Mouse (Mus musculus): ENCODE results near the gene Pbld1. TPM values are rescaled to one million over a fixed set of nuclear protein-coding genes. Genes with fewer than 3 reads are reported as not detected.

The Pbld1 gene
- polyA plus RNA-seq, 1 experiment from 2014 or later: 0.99 TPM

DNA sequence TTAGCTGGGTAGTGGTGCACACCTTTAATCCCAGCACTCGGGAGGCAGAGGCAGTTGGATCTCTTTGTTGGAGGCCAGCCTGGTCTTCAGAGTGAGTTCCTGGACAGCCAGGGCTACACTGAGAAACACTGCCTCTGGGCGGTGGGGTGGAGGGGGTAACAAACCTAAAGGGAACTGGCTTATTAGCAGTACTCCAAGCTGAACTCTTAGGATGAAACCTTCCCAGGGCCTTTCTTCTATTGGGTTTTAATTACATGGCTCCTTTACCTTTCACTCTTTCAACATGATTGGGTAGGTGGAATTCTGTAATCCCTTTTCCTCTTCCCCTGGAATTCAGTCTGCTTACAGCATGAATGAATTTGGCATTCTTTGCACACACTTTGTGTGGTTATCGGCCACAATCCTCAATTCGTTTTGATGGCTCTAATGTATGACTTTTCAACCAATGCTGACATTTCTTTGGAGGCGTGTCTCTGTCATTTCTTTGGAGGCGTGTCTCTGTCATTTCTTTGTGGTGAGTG is 34.4 kb upstream of the Pbld1 start:
- Histone ChIP-seq H3K4me1 (replicated peaks) (peaks cover 54% of the 10 kb centered on the region), H3K4me2 (peak overlapping the region; percentile 84), H3K9me3 (no peaks in the 10 kb centered on the region), H3K36me3 (no peaks in the 10 kb centered on the region), H3K9ac (peak overlapping the region; percentile 80), H3K27ac (replicated peaks) (peak overlapping the region; percentile 100), H3K4me3 (peak overlapping the region; percentile 88), H3K27me3 (no peaks in the 10 kb centered on the region)
- ATAC-seq (ENCODE audit: low read depth): no peak
- WGBS: 11% methylated on average over 6 of the region's 6 CpGs

DNA sequence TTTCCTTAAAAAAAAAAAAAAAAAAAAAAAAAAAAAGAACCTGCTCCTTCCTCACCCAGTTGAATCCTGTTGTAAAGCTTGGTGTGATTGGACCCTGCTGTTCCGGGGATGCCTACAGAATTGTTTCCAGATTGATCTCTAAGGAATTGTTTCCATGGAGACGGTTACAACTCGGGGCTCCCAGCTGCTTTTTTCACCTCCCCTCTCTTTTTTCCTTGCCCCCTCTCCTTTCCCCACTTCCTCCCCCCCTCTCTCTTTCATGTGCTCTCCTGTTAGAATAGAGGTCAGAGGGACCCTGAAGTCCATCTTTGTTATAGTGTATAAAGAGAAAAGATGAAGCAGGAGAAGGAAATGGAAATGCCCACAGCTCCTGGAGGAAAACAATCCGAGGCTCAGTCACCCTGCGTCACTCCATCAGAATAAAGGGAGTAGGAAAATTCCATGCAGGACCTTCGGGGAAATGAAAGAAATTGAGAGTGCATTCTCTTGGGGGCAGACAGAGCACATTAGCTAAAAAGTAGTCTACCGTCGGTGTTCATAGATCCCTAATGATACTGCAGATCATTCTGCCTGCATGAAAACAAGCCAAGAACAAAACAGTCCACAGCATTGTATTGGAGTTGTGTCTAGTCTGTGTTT is 33.7 kb upstream of the Pbld1 start:
- Histone ChIP-seq H3K4me2 (peak overlapping the region; percentile 84), H3K4me1 (replicated peaks) (peaks cover 47% of the 10 kb centered on the region), H3K36me3 (no peaks in the 10 kb centered on the region), H3K27me3 (no peaks in the 10 kb centered on the region), H3K9me3 (no peaks in the 10 kb centered on the region), H3K27ac (replicated peaks) (peak overlapping the region; percentile 100), H3K4me3 (peak overlapping the region; percentile 15), H3K9ac (peak overlapping the region; percentile 61)
- 7% methylated on average over 8 of the region's 8 CpGs for WGBS
- no peak for ATAC-seq (ENCODE audit: low read depth)

DNA sequence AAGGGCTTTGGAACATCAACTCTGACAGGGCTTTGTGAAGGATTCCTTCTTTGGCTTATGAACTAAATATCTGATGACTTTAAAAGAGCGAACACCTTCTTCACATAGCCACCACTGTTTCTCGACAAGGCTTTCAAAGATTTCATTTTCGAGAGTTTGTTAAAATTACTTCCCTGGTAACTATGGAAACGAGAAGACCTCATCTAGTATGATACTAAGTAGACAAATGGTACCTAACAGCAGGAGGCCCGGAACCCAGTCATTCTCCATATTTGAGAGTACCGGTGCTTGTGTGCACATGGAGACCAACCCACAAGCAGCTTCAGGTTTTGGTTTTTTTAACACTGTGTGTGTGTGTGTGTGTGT is 33.2 kb upstream of the Pbld1 start:
- peak overlapping the region; percentile 84 for H3K4me2 ChIP-seq
- no peak for ATAC-seq (ENCODE audit: low read depth)
- H3K27me3 ChIP-seq: no peaks in the 10 kb centered on the region
- 37% methylated on average over 6 of the region's 6 CpGs for WGBS
- H3K4me3 ChIP-seq: peak overlapping the region; percentile 15
- peak overlapping the region; percentile 100 for H3K27ac ChIP-seq (replicated peaks)
- H3K4me1 ChIP-seq (replicated peaks): peaks cover 42% of the 10 kb centered on the region
- no peaks in the 10 kb centered on the region for H3K9me3 ChIP-seq
- peak overlapping the region; percentile 61 for H3K9ac ChIP-seq
- H3K36me3 ChIP-seq: no peaks in the 10 kb centered on the region

DNA sequence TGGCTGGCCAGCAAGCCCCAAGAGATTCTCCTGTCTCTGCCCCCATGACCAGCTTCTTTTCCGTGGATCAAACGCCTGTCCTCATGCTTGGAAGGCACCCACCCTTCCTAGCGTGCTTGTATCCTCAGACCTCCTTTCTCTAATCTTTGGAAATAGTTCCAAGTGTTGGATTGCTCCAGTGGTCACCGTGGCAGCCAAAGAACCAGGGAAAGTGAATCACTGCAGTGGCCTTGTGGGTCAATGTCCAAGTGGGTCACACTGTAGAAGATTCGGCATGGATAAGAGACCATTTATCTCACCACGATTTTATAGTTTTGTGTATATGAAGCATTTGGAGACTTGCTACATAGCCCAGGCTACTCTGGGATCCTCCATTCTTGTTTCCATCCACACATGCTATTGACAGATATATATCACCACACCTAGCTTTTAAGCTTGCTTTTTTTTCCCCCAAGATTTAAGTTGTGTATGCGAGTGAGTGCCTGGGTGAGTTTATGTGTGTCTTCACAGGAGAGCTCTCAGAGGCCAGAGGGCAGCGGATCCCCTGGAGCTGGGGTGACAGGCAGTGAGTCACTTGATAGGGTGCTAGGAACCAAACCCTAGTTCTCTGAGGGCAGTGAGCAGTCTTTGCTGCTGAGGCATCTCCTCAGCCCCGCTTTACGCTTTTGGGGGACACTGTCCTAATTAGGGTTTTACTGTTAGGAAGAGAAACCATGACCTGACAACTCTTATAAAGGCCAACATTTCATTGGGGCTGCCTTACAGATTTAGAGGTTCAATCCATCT is 32.4 kb upstream of the Pbld1 start:
- Histone ChIP-seq H3K36me3 (no peaks in the 10 kb centered on the region), H3K4me2 (peak overlapping the region; percentile 84), H3K9ac (no peak overlapping the region), H3K9me3 (no peaks in the 10 kb centered on the region), H3K27me3 (no peaks in the 10 kb centered on the region), H3K4me1 (replicated peaks) (peaks cover 38% of the 10 kb centered on the region), H3K4me3 (no peak overlapping the region), H3K27ac (replicated peaks) (peak overlapping the region; percentile 100)
- ATAC-seq (ENCODE audit: low read depth): no peak
- 81% methylated on average over 10 of the region's 10 CpGs for WGBS

DNA sequence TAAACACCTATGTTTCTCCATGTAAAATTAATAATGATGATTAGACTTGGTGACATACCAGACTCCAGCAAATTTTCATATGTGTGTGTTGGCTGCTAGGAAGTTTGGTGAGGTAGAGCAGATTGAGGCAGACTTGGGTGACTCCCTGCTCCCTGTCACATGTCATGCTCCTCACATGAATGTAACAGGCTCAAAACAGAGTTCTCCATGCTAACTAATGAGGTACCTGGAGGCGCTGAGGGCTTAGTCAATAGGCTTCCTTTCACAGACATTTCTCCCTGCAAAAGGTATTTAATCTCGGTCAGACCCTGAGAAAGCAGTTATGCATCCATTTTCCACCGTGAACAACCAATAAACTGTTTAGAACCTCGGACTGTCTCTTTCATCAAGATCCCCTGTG is 31.6 kb upstream of the Pbld1 start:
- Histone ChIP-seq H3K4me3 (no peak overlapping the region), H3K4me1 (replicated peaks) (peaks cover 38% of the 10 kb centered on the region), H3K27ac (replicated peaks) (peak overlapping the region; percentile 100), H3K4me2 (no peak overlapping the region), H3K9ac (0 out of 2 replicates have a peak overlapping the region, but pooled peaks have one; percentile 23), H3K27me3 (no peaks in the 10 kb centered on the region), H3K36me3 (no peaks in the 10 kb centered on the region), H3K9me3 (no peaks in the 10 kb centered on the region)
- 46% methylated on average over 4 of the region's 4 CpGs for WGBS
- no peak for ATAC-seq (ENCODE audit: low read depth)

DNA sequence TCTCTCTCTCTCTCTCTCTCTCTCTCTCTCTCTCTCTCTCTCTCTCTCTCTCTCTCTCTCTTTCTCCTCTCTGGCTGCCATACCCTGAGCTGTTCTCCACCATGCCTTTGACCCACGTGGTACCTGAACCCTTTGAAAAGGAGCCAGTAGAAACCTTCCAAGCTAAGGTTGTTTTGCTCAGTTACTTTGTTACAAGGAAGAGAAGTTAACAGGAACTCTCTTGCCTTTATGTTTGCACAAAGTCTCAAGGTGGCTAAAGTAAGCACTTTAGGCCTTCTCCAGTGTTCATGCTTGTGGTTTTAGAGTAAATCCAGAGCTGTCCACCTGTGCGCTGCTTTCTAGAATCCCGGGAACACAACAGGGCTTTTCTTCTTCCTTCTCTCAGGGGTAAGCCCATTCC is 27.7 kb upstream of the Pbld1 start:
- H3K4me1 ChIP-seq (replicated peaks): peaks cover 14% of the 10 kb centered on the region
- no peak for ATAC-seq (ENCODE audit: low read depth)
- H3K27me3 ChIP-seq: no peaks in the 10 kb centered on the region
- H3K9me3 ChIP-seq: no peaks in the 10 kb centered on the region
- H3K9ac ChIP-seq: no peak overlapping the region
- WGBS: 85% methylated on average over 3 of the region's 3 CpGs
- no peak overlapping the region for H3K4me3 ChIP-seq
- H3K27ac ChIP-seq (replicated peaks): no peak overlapping the region
- no peak overlapping the region for H3K4me2 ChIP-seq
- no peaks in the 10 kb centered on the region for H3K36me3 ChIP-seq

DNA sequence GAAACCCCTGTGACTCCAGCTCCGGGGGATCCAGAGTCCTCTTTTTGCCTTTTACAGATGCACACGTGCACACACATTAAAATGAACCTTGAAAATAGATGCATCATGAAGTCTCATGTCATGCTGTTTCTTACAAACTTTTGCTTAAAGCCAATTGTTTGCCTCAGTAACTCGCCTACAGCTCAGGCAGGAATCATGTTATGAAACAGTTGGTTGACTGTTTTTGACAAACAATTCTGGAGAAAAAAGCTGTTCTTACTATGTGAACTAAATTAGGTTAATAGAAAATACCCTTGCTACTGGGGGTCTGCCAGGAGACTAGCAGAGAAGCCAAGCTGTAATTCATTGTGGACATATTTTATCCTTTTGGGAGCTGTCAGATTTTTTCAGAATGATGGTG is 27.0 kb upstream of the Pbld1 start:
- Histone ChIP-seq H3K27me3 (no peaks in the 10 kb centered on the region), H3K4me3 (no peak overlapping the region), H3K27ac (replicated peaks) (no peak overlapping the region), H3K9ac (no peak overlapping the region), H3K4me1 (replicated peaks) (peaks cover 7% of the 10 kb centered on the region), H3K36me3 (no peaks in the 10 kb centered on the region), H3K4me2 (no peak overlapping the region), H3K9me3 (no peaks in the 10 kb centered on the region)
- WGBS: 65% methylated on average over 3 of the region's 3 CpGs
- ATAC-seq (ENCODE audit: low read depth): no peak

DNA sequence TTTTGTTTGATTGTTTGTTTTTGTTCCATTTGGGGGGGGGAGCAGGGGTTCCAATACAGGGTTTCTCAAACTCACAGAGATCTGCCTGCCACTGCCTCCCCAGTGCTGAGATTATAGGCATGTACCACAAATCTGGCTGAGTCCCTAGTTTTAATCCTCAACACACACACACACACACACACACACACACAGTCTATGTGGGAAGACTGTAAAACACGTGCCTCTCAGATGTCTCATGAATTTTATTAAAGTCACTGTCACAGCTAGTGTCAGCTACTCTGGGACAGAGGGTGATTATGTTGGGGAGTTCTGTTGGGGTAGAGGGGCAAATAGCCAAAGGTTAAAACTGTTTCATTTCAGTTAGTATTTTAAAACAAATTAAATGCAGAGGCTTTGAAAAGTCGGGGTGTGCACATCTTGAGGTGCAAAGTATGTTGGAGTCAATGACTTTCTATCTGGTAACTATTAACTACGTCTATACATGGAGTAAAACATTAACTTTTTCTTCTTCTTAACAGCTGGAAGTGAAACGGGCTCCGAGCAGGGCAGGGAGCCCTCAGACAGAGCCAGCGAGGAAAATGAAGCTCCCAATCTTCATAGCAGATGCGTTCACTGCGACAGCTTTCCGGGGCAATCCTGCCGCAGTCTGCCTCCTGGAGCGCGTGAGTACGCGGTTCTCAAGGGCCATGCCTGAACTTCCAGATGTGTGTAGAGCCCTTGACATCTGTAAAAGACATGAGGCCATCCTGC is 21.2 kb upstream of the Pbld1 start:
- Histone ChIP-seq H3K9me3 (no peaks in the 10 kb centered on the region), H3K4me3 (no peak overlapping the region), H3K9ac (no peak overlapping the region), H3K4me1 (replicated peaks) (no peaks in the 10 kb centered on the region), H3K4me2 (no peak overlapping the region), H3K27ac (replicated peaks) (no peak overlapping the region), H3K36me3 (no peaks in the 10 kb centered on the region), H3K27me3 (no peaks in the 10 kb centered on the region)
- WGBS: 67% methylated on average over 14 of the region's 14 CpGs
- no peak for ATAC-seq (ENCODE audit: low read depth)

DNA sequence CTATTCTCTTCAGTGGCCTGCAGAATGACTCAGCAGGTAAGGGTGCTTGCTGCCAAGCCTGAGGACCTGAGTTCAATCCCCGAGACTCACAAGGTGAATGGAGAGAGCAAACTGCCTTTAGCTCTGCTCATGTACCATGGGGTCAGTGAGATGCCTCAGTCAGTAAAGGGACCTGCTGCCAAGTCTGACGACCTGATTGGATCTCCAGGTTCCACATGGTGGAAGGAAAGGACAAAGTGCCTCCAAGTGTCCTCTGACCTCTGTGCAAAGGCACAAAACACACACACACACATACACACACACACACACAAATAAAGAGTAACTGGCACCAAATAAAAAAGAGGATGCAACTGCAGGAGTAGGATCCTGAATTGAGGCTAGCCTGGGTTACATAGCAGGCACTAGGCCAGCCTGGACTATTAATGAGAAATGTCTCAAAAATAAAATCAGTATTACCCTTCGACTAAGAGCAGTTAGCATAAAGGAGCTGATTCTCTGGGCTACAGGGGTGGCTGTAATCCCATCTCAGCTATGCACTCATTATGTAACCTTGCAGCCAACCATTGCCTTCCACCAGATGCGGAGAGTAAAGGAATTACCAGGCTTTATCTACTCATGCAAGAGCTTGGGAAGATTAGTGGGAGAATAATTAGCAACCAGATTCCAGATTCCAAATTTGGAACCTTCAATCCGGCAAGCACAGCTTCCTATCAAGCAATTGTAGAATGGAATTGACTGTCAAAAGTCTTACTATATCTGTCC is 19.9 kb upstream of the Pbld1 start:
- Histone ChIP-seq H3K9ac (no peak overlapping the region), H3K27me3 (no peaks in the 10 kb centered on the region), H3K36me3 (no peaks in the 10 kb centered on the region), H3K9me3 (no peaks in the 10 kb centered on the region), H3K4me2 (no peak overlapping the region), H3K4me3 (no peak overlapping the region), H3K4me1 (replicated peaks) (no peaks in the 10 kb centered on the region), H3K27ac (replicated peaks) (no peak overlapping the region)
- no peak for ATAC-seq (ENCODE audit: low read depth)
- WGBS: 85% methylated on average over 5 of the region's 5 CpGs

DNA sequence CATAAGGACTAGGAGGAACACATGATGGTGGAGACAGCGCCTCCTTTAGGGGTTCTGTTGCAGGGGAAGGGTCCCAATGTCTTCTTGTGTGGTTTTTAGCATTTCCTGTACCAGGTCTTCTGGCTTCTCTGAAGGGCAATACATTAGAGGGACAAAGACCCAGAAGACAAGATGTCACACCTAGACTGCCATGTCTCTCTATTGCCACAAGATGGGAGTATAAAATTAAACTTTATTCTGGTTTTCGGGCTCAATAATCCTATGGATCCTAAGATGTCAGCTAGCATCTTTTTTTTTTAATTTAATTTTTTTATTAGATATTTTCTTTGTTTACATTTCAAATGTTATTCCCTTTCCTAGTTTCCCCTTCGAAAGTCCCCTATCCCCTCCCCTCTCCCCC is 16.8 kb upstream of the Pbld1 start:
- H3K27me3 ChIP-seq: no peaks in the 10 kb centered on the region
- no peaks in the 10 kb centered on the region for H3K9me3 ChIP-seq
- H3K36me3 ChIP-seq: no peaks in the 10 kb centered on the region
- no peaks in the 10 kb centered on the region for H3K4me1 ChIP-seq (replicated peaks)
- 64% methylated on average over 3 of the region's 3 CpGs for WGBS
- no peak overlapping the region for H3K4me2 ChIP-seq
- no peak overlapping the region for H3K4me3 ChIP-seq
- 0 out of 2 replicates have a peak overlapping the region, but pooled peaks have one; percentile 28 for H3K27ac ChIP-seq (replicated peaks)
- no peak overlapping the region for H3K9ac ChIP-seq
- no peak for ATAC-seq (ENCODE audit: low read depth)

DNA sequence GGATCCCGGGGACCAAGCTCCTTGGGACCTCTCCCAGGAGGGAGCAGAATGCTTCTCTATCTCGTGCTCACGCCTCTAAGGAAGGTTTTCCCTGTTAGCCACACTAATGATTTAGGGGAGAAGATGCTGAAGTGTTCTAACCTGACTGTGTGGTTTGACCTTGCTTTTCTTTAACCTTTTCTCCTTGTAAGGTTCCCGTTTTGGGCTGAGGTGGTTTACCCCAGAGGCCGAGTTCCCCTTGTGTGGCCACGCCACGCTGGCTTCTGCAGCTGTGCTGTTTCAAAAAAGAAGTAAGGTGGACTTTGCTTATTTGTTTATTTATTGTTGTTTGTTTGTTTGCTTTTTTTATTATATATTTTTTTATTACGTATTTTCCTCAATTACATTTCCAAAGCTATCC is 12.2 kb upstream of the Pbld1 start:
- Histone ChIP-seq H3K4me3 (no peak overlapping the region), H3K9me3 (no peaks in the 10 kb centered on the region), H3K4me2 (no peak overlapping the region), H3K27ac (replicated peaks) (no peak overlapping the region), H3K27me3 (no peaks in the 10 kb centered on the region), H3K4me1 (replicated peaks) (no peaks in the 10 kb centered on the region), H3K9ac (no peak overlapping the region), H3K36me3 (no peaks in the 10 kb centered on the region)
- WGBS: 87% methylated on average over 8 of the region's 8 CpGs
- no peak for ATAC-seq (ENCODE audit: low read depth)

Measured in neural tube, embryonic 13.5 days (tissue).